Mouse (Mus musculus) fibroblast of lung, adult 2 months (primary cell): Measurements from ENCODE around the gene Gna12.

Experiments used
- DNase-seq: peaks from one replicate; pipeline ENCODE4 v3.0.0-alpha.2; 2011; ENCODE audit warnings: low read depth

Gene Gna12

GRCm38 (mm10) chr5:140795176-140795575, 35.1 kb downstream of the Gna12 start:
- no peak for DNase-seq

GRCm38 (mm10) chr5:140794753-140795152, 35.5 kb downstream of the Gna12 start:
- no peak for DNase-seq

GRCm38 (mm10) chr5:140792233-140792632, 38.0 kb downstream of the Gna12 start:
- no peak for DNase-seq

GRCm38 (mm10) chr5:140790937-140791877, 39.0 kb downstream of the Gna12 start:
- DNase-seq, result peak; percentile 23

GRCm38 (mm10) chr5:140790392-140790791, 39.8 kb downstream of the Gna12 start:
- no peak for DNase-seq

GRCm38 (mm10) chr5:140789561-140789960, 40.7 kb downstream of the Gna12 start:
- no peak for DNase-seq

- no peak for DNase-seq
These were observed 44.9 kb downstream of the Gna12 start for GRCm38 (mm10) chr5:140785240-140785872.

- DNase-seq, result no peak
These were observed 45.9 kb downstream of the Gna12 start for GRCm38 (mm10) chr5:140784288-140784687.

- DNase-seq, result no peak
These were observed 46.7 kb downstream of the Gna12 start for GRCm38 (mm10) chr5:140783577-140783976.

GRCm38 (mm10) chr5:140781886-140782572, 48.2 kb downstream of the Gna12 start:
- DNase-seq, result no peak

- no peak for DNase-seq
These were observed 49.1 kb downstream of the Gna12 start for GRCm38 (mm10) chr5:140781122-140781521.

- DNase-seq, result no peak
These were observed 53.3 kb downstream of the Gna12 start for GRCm38 (mm10) chr5:140776968-140777367.

GRCm38 (mm10) chr5:140775111-140775510, 55.1 kb downstream of the Gna12 start:
- DNase-seq, result no peak

- no peak for DNase-seq
These were observed 58.1 kb downstream of the Gna12 start for GRCm38 (mm10) chr5:140772158-140772557.

- no peak for DNase-seq
These were observed 58.6 kb downstream of the Gna12 start for GRCm38 (mm10) chr5:140771612-140772011.

- peak; percentile 42 for DNase-seq
These were observed 61.9 kb downstream of the Gna12 start for GRCm38 (mm10) chr5:140768333-140768732.

GRCm38 (mm10) chr5:140767704-140768141, 62.5 kb downstream of the Gna12 start:
- peak; percentile 76 for DNase-seq

GRCm38 (mm10) chr5:140766566-140766965, 63.7 kb downstream of the Gna12 start:
- no peak for DNase-seq

- DNase-seq, result no peak
These were observed 65.2 kb downstream of the Gna12 start for GRCm38 (mm10) chr5:140764921-140765613.

- DNase-seq, result no peak
These were observed 67.7 kb downstream of the Gna12 start for GRCm38 (mm10) chr5:140762540-140762939.

GRCm38 (mm10) chr5:140758864-140759263, 71.4 kb downstream of the Gna12 start:
- no peak for DNase-seq

GRCm38 (mm10) chr5:140753223-140753622, 77.0 kb downstream of the Gna12 start:
- no peak for DNase-seq
